Mouse (Mus musculus): ENCODE data around the gene Pla2g7. TPM values are rescaled to one million over a fixed set of nuclear protein-coding genes. Genes with fewer than 3 reads are reported as not detected.
A peak's percentile ranks its signal among the peaks of the same experiment; 100 is the strongest.

Gene Pla2g7
- total RNA-seq, 2 experiments from 2014 or later = 72.1 to 86.8 TPM

DNA sequence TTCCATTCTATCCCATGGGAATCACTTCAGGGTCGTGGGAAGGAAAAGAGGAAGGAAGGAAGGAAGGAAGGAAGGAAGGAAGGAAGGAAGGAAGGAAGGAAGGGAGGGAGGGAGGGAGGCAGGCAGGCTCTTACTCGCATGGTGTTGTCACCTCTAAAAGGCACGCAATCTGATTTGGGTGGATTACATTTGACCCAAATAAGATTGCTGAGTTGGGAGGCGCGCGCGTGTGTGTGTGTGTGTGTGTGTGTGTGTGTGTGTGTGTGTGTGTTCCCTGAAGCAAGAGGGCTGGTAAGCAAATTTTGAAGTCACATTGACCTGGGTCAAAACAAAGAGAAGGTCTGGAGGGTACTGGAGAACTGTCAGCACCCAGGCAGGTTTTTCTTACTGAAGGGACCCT is 1.4 kb downstream of the Pla2g7 start:
- DNase-seq (ENCODE audit: low spot score in 2 of 2) = no peak
- intact Hi-C loops (cut with DNase I) = loop anchor here (5.0 kb wide), 1 partner anchor 52 kb away; no protein-coding TSS in a partner anchor

DNA sequence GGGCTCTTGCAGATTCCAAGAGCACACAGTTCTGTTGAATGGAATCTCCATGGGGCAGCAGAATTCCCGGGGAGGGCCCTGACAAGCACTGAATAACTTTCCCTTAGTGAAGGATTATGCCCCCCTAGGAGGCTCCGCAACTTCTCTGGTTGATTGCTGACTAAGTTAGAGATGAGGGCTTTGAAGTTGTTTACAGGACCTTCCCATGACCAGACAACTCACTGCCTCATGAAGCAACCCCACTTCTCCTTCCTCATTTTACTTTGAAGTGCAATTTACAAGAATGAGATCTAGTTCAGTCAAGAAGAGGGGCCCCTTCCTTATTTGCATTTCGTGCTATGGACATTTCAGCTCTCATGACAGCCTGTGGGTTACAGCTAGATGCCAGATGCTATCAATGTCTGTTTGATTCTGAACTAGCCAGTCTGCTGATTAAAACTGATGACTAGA is 5.8 kb downstream of the Pla2g7 start:
- no peak for DNase-seq (ENCODE audit: low spot score in 2 of 2)
- intact Hi-C loops (cut with DNase I) = no loop called here

DNA sequence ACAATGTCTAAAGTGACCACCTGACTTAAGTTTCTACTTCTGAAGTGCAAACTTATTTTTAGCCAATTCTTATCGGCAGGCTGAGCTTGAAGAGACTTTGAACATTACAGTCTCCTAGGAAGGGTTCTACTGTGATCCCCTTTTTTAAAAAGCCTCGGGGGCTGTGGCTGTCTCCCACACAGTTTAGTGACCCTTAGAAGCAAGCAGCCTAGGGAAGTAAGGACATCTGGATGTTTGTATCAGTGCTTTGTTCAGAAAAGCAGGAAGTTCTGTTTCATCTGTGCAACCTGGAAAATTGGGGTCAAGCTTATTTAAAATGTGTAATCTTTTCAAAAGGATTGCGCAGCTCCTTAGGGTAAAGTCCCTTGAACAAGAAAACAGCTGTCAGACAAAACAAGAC is 12.6 kb downstream of the Pla2g7 start:
- no peak for DNase-seq (ENCODE audit: low spot score in 2 of 2)
- intact Hi-C loops (cut with DNase I) = no loop called here

DNA sequence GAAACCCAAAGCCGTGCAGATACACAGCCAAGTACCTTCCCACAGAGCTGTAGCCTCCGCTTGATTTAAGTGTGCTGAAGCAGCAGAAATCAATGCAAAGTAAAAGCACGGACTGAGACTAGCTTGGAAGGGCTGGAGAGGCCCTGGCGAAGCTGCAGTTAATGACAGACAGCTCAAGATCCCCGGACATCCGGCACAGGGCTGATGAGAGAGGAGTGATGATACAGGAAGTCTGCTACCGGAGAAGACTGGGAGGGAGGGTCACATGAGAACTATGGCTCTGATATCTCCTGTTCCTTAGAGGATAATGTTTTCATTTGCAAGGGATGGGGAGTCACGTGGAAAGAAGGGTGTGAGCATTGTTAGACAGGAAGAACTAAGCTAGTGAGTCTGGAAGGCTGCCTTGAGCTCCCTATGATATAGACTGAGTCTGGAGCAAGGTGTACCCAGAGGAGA is 13.1 kb downstream of the Pla2g7 start:
- DNase-seq (ENCODE audit: low spot score in 2 of 2) = peak; percentile 5 to 14
- intact Hi-C loops (cut with DNase I) = no loop called here

DNA sequence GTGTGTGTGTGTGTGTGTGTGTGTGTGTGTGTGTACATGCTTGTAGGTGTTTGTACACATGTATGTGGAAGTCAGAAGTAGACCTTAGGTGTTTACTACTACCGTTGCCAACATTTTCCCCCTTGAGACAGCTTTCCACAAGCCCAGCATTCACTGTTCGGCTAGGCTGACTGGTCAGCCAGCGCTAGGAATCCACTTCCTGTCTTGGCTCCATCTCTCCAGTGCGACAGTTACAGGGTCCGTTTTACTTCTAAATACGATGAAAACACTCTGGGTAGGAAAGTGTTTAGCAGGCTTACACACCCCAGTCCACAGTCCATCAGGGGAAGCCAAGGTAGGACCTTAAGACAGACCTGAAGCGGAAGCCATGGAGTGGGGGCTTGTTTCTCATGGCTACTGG is 16.9 kb downstream of the Pla2g7 start:
- intact Hi-C loops (cut with DNase I) = no loop called here
- no peak for DNase-seq (ENCODE audit: low spot score in 2 of 2)

DNA sequence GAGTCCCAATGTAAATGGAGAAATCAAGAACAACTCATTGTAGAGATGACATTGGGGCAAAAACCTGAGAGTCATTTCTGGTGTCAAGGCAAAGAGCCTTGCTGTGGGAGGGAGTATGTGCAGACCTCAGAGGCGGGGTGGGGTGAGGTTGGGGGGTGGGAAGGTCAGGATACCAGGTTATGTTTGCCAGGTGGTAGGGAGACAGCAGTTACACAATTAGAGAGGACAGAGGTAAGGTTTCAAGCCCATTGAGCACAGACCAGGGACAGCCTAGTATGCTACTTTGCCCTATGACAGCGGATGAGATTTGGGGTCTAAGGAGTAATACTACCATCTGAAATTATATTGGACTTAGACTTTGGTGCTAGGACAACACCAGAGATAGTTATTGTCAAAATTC is 19.4 kb downstream of the Pla2g7 start:
- intact Hi-C loops (cut with DNase I) = no loop called here
- DNase-seq (ENCODE audit: low spot score in 2 of 2) = no peak

DNA sequence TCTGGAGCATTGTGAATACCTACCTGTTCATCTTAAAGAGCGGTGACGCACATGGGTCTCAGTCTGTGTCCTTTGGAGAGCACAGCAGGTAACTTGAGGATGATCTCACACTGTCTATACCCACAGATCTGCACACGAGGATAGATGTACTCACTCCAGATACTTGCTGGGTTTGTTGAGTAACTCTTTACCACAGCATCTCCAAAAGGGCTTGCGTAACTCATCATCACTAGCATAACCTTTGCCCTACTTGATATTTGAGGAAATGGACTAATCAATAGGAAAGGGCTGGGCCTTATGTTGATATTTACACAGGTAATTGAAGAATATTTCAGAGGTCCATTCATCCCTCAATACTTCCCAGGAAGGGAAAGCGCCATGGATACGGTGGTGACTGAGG is 21.9 kb downstream of the Pla2g7 start:
- intact Hi-C loops (cut with DNase I) = no loop called here
- DNase-seq (ENCODE audit: low spot score in 2 of 2) = no peak

DNA sequence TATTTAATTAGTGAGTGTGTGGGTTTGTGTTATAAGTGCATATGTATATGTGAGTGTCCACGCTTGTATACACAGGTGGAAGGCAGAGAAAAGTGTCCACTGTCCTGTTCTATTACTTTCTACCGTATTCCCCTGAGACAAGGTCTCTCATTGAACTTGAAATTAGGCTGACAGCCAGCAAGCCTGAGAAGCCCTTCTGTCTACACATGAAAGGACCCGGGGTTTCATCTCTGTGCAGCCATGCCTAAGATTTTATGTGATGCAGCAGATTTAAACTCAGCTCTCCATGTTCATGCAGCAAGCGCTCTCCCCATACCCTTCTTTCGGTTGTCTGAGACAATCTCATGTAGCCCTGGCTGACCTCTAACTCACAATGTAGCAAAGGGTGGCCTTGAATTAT is 22.6 kb downstream of the Pla2g7 start:
- DNase-seq (ENCODE audit: low spot score in 2 of 2) = no peak
- intact Hi-C loops (cut with DNase I) = no loop called here

DNA sequence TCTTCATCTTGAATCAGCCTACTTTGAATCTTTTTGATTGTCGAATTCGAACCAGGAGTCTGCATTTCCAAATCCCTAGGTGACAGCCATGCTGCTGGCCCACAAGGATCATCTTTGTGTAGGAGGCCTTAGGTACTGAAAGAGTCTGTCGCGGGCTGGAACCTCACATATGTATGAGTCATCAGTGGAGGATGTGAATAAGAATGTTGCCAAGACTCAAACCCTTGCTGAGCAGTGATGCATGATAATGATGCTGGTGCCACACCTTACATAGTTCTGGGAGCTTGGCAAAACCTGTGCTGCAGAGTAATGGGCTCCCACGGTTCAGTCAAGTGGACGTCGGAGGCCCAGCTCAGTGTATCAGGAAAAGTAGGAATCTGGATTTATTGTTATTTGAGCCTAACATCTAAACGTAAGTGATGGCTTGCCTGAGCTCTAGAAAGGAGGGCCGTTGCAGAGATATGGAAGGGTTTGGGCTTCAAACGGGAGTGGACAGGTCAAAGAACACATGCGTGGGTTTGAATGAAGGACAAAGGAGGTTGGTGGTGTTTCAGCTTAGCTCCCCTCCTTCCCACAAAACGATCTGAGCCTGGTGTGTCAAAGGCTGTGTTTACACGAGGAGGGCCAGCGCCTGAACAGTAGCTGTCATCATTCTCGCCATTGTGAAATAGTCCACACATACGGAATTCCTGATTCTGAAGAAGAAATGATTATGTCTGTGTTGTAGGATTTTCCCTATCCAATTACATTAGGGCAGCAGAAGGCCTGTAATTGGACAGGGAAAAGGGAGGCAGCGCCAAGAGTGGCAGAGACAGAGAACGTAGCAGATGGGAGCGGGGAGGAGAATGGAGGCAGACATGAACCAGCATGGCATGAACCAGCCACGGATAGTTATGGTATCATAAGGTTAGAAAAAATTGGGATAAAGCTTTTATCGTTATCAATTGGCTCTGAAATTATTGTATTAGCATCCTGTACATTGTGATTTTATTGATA is 24.7 kb downstream of the Pla2g7 start:
- peak; percentile 23 to 37 for DNase-seq (ENCODE audit: low spot score in 2 of 2)
- intact Hi-C loops (cut with DNase I) = no loop called here

DNA sequence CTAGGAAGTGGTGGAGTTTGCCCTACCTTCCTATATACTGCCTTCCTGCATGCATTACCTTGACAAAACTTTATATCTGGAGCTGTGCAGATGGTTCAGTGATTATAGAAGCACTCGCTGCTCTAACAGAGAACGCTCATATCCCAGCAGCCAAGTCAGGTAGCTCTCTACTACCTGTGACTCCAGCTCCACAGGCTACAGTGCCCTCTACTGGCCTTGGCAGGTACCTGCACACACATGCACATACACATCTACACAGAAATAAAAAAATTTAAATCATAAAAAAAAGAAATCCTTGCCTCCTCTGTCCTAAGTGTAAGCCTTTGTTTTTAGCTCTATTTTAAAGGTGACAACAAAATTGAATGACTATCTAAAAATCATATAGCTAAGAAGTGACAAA is 29.8 kb downstream of the Pla2g7 start:
- no peak for DNase-seq (ENCODE audit: low spot score in 2 of 2)
- intact Hi-C loops (cut with DNase I) = no loop called here

DNA sequence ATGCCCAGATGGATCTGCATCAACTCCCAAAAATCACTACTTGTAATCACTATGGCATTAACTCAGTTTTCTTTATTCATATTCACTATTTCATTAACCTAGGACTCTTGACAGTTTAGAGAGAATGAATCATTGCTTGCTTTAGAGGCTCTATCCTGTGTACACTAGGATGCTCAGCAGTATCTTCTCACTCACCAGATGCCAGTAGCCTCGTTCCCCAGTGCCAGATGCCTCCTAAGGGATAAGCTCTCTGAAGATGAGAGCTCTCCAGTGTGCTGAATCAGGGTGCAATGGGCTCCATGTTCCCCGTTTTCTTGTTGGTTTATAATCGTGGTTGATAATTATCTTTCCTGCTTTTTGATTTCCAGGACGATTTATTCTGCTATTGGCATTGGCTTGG is 30.8 kb downstream of the Pla2g7 start:
- intact Hi-C loops (cut with DNase I) = no loop called here
- no peak for DNase-seq (ENCODE audit: low spot score in 2 of 2)

DNA sequence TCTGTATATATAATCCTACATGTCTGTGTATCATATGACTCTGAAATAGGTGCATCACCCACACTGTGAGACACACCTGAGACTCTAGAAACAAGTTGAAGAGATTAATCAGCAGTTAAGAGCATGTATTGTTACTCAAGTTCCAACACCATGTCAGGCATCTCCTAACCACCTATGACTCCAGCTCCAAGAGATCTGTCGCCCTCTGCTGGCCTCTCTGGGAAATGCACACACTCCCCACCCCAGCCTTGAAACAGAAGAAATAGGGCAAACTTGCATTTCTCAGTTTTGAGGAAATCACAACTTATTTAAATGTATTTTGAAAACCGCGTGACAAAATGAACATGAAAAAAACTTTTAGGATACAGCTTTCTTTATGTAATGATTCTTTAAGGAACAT is 38.8 kb downstream of the Pla2g7 start:
- peak; percentile 42 to 56 for DNase-seq (ENCODE audit: low spot score in 2 of 2)
- intact Hi-C loops (cut with DNase I) = loop anchor here (1.0 kb wide), 1 partner anchor 88 kb away; no protein-coding TSS in a partner anchor

DNA sequence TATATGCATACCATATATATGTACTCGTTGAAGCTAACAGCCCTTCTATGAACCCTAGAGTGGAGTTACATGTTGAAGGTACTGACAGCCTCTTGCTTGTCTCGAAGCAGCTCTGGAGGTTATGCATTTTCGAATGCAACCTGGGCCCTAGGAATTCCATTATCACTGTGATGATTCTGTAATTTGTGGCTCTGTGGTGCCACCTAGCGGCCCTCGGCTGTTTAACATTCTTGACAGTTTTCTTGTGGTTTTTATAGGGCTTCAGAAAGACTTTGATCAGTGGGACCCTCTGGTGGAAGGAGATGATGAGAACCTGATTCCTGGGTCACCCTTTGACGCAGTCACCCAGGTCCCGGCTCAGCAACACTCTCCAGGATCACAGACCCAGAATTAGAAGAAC is 43.7 kb downstream of the Pla2g7 start:
- DNase-seq (ENCODE audit: low spot score in 2 of 2) = peak; percentile 34 to 44
- intact Hi-C loops (cut with DNase I) = loop anchor here (1.0 to 2.0 kb wide), 2 partner anchors 93 to 347 kb away; no protein-coding TSS in a partner anchor

DNA sequence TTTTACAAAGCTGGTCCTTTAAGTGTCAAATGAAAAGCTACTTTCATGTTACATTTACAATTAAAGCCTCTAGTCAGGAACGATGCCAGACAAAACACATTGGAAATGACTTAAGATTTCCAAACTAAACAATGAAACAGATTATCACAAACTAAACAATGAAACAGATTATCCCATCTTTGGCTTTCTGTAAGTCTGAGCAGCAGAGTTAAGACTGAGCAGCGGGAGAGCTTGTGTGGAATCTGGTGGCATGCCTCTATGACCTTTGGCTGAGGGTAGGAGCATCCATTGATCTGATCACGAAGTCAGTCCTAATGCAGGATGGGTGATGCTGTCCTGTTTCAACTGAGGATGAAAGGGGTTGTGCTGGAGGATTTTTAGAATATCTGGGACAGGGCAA is 44.3 kb downstream of the Pla2g7 start:
- intact Hi-C loops (cut with DNase I) = no loop called here
- DNase-seq (ENCODE audit: low spot score in 2 of 2) = no peak

DNA sequence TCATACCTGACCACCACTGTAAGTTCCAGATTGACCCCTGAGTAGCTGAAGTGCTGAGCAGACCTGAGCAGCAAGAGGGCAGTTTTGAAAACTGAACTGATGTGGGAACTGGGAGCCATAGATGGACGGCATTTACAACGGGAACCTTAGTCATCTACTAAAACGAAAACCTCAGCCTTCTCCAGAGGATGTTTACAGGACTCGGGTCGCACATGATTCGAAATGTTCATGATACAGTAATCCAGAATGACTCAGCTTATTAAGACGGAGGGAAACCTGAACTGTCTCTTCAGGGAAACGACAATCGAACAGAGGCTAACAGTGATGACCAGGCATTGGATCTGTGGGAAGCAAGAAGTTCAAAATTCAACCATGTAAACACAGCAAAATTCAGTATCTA is 51.3 kb downstream of the Pla2g7 start:
- intact Hi-C loops (cut with DNase I) = no loop called here
- no peak for DNase-seq (ENCODE audit: low spot score in 2 of 2)

DNA sequence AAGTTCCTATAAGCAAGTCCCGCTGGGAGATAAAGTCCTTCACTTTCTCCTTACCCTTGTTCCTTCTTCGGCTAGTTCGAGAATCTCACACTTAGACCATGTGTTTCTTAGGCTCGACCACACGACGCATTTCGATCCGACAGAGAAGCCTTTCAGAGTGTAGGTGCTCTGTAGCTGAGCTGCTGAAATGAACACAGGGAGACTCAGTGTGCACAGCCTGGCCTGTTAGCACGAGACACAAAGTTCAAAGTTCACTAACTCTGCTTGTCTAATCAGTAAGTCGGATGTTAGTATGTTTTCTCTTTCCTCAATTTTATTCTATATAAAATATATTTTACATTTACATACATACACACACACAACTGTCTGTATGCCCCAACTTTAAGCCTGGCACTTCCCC is 54.2 kb downstream of the Pla2g7 start:
- no peak for DNase-seq (ENCODE audit: low spot score in 2 of 2)
- intact Hi-C loops (cut with DNase I) = no loop called here

DNA sequence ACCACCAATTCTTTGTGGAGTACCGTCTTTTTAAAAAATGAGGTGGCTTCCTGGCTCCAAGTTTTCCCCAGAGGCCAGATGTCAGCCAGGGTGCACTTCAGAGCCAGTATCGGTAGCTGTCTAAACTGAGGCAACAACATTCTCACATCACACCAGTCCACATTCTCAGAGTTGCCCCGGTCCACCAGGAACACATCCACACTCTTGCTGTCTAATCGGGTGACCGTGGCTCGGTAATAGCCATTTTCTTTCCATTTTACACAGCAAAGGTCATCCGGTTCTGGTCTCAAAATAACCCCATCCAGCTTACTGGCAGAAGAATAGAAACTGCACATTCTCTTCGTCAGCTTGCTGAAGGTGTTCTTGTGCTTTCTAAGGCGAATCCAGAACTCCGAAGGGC is 60.3 kb downstream of the Pla2g7 start:
- DNase-seq (ENCODE audit: low spot score in 2 of 2) = no peak
- intact Hi-C loops (cut with DNase I) = no loop called here

DNA sequence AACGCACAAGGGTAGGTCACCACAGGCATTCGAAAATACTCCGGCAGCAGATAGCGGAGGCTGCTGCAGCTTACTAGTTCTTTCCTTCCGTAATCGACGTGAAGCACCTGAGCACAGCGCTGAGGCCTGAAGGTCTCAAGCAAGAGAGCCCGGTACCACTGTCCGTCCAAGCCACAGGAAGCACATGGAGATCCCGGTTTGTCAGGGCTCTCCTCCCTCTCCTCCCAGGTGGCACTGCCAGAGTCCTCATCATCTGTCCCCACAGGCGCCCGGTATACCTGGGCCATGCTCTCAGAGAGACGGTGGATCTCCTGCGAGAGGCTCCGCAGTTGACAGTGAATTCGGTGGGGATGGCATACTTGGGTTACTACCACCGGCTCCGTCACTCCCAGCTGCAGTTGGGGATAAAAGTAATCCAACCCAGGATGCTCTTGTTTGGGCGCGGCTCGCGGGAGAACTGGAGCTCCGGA is 61.2 kb downstream of the Pla2g7 start:
- no peak for DNase-seq (ENCODE audit: low spot score in 2 of 2)
- intact Hi-C loops (cut with DNase I) = no loop called here

DNA sequence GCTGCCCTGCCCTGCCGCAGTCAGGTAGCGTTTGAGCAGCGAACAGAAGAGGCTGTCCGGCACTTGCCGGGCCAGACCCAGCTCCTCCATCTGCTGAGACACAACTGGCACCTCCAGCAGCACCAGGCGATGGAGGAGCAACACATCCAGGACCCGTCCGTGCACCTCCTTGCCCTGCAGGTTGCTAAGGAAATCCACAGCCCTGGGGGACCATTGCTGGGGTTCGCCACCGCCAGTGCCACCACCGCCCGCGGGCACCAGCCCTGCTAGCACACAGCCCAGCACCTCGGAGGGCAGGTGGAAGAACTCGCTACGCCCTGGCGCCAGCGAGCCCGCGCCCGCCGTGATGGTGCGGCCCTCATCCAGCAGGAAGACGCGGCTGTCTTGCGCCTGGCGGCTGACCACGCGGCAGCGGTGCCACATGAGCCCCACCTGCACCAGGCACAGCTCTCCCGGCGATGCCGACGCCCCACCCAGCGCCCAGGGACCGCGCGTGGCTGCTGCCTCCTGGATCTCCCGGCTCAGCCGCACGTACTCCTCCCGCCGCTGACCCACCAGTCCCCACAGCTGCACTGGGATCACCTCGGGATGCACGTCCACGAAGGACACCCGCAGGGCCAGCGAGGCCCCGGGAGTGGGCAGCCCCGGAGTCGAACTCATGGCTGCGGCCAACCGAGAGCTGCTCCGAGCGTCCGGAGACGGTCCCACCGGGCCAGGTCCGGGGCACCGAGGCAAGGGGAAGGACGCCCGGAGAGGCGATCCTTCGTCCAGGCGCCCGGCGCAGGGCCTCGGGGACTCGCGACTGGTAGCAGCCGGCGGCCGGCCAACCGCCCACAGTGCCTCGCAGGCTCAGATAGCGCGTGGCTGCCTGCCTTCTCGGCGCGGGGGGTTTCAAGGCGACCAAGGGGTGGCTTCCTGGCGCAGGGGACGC is 61.9 kb downstream of the Pla2g7 start, which contains the start of gene Tdrd6:
TSS of gene Tdrd6 (minus strand) at position 804 of the 931 bp plus-strand sequence.
- DNase-seq (ENCODE audit: low spot score in 2 of 2) = peak in 1 of 2 experiments; percentile 29
- intact Hi-C loops (cut with DNase I) = no loop called here

DNA sequence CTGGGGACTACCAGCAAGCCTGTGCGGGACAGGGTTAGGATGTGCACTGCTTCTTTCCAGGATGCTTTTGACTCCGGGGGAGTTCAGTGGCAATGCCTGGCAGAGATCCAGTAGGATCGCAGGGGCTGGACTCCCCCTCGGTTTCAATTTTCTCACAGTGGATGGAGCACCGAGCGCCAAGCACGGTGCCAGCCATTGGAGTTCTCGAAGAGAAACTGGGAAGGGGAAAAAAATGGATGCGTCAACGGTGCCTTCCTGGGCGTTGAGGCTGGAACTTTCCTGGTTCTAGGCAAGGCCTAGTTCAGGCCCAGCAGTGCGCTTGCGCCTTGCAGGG is 62.5 kb downstream of the Pla2g7 start:
- no peak for DNase-seq (ENCODE audit: low spot score in 2 of 2)
- intact Hi-C loops (cut with DNase I) = no loop called here
